Mouse (Mus musculus): Measurements from ENCODE around the gene Mamdc2.

GRCm38 (mm10) chr19:23306671-23307070 lies 141.6 kb downstream of the Mamdc2 start:
- TF ChIP-seq CTCF (IDR thresholded peaks at IDR 0.05; ENCODE audit: low read depth) (no peak), EP300 (IDR thresholded peaks at IDR 0.05; ENCODE audit: low read depth) (no peak)
